Mouse (Mus musculus) retina, adult 2 months (tissue): ENCODE data around the gene Wdr86.
"Not testable (repeated sequence)": the region's sequence is repeated elsewhere in the genome, so short reads cannot be mapped to it uniquely, and the experiment has no call there.

ENCODE experiments used
- DNase-seq: peaks from one replicate; pipeline ENCODE4 v3.0.0-alpha.2; 2012; ENCODE audit warnings: low read depth, low spot score

Gene Wdr86

DNA sequence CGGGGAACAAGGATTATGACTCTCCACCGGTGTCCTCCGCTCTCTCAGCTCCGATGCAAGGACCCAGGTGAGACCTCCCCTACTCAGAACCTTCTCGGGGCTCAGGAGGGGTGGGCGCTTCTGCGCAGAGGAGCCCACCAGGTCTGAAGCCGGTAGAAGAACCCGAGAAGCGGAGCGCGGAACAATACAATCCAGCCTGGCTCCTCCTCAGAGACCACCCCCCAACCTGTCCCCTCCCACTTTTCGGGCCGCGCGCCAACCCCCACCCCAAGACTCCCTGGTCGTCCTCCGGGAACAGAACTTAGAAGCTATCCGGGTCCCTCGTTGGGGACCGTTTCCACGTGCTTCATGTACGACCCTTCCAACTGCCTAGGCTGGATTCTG is at the start of gene Wdr86:
TSS of gene Wdr86 (minus strand) at position 240 of the 384 bp plus-strand sequence.
- DNase-seq: no peak

DNA sequence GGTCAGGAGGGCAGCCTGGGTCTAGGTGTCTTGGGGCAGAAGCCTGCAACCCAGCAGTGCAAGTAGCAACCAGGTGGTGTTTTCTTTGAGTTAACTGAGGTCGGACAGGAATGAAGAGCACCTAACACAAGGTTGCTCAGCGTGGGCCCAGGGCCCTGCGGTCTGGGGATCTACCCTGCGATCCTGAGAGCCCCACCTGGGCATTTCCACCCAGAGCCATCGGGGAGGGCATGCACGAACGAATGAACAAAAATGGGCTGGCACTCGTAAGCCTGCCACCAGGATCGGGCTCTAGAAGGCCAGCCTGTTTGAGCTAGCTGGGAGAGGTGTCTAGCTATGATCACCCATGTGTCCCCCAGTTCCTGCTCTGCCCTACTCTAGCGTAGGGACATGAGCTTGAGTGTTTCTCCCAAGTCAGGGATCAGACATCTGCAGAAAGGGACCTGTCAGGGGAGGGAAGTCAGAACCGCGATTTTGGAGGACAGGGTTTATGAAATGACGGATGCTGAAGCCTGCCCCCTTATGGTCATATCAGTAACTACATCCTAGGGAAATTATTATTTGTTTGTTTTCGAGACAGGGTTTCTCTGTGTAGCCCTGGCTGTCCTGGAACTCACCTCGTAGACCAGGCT is 49.5 kb upstream of the Wdr86 start:
- peak; percentile 25 for DNase-seq

DNA sequence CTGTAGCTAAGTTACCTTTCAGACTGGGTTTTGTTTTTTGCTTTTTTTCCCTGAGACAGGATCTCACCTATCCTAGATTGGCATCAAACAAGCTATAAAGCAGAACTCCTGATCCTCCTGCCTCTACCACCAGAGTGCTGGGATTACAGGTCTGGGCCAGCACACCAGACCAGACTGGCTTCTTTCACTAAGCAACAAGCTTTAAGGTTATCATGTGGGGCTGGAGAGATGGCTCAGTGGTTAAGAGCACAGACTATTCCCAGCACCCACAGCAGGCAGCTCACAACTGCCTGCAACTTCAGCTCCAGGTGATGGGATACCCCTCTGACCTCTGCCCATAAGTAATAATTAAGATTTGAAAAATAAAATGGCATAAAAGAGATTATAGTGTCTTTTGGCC is 48.8 kb upstream of the Wdr86 start:
- DNase-seq: no peak

DNA sequence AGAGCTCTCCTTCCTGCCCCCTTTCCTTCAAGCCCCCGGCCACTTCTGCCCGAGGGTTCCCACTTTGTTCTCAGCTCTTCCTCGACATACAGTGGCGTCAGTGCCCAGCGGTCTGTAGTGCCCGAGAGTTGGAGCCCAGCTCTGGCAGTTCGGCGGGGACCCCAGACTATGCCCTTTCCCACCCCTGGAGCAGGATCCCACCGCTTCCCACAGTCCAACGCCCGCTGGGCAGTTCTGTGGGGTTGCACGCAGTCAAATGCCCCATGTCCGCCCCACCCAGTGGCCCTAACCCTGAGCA is 48.3 kb upstream of the Wdr86 start:
- DNase-seq: no peak

DNA sequence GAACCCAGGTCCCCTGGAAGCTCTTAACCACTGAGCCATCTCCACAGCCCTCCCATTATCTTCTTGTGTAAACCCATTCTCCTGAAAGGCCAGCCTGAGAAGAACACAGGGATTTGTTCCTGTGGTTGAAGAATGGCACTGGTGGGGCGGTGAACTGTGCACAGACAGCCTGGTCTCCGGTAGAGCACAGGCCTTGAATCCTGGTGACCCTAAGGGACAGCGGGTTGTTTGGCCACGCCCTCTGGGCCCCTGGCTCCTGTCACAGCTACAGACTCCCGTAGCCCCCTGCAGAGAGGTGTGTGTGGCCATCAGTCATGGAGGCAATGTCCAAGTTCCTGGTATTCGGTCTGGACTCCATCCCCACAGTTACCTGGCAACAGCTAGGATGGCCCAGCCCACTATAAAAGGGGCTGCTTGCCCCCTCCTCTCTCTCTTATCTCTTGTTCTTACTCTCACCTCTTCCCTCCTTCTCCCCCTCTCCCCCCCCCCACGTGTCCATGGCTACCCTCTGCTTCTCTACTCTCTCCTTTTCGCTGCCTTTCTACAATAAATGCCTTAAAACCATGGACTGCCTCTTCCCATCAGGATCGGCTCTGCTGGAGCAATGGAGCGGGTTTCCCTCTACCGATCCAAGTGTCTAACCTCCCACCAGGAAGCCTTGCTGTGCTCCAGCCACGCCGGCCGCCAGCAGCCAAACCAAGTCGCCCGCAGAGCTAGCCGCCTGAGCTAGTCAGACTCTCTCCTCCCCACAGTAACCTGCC is 47.7 kb upstream of the Wdr86 start:
- DNase-seq: no peak

DNA sequence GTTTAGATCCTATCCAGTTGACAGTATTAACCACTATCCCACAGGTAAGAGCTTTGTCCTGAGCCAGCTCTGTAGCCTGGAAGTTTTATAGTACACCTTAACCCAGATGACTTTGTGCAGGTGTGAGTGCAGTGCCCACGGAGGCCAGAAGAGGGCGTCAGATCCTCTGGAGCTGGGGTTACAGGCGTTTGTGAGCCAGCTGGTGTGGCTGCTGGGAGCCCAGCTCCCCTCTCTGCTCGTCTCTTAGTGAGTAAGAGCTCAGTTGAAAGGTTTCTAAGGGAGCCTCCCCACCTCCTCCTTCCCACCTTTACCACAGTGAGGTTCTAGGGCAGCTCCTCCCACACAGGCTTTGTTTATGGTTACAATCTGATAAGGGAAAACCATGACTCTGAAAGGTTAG is 46.2 kb upstream of the Wdr86 start:
- DNase-seq: no peak

DNA sequence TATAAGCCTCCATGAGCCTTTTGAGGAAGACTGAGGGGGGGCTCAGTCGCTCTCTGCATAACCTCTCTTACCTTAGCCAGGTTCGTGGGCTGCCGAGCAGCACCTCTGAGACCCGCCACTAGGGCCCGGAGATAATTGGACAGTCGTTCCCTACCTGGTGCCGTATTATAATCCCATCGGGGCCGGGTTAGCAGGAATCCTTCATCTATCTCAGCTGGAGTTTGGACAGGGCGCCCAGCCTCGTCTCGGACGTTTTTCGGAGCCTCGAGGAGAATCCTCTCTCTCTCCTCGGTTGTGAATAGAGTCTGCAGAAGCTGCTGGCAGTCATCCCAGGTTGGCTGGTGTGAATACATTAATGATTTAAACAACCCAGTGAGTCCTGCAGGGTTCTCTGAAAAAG is 44.0 kb upstream of the Wdr86 start:
- DNase-seq: not testable (repeated sequence)

DNA sequence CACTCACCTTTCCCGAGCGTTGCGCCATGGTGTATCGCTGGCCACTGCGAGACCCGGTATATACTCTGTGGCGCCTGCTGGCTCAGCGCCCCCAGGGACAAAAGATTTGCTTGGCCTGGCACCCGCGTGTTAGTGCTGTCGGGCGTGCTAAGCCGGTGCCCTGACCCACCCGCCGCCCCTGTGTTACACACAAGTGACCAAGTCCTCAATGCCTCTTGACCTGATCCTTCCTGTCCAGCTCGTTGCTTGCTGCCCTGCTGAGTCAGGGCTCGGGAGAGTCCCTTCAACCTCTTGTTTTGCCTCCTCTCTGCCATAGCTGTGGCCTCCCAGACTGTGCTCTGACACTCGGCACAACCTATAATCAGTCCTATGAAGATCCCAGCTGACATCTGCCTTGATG is 27.3 kb upstream of the Wdr86 start, which contains the start of gene Crygn:
TSS of gene Crygn (minus strand) at position 193 of the 400 bp plus-strand sequence.
- DNase-seq: no peak

DNA sequence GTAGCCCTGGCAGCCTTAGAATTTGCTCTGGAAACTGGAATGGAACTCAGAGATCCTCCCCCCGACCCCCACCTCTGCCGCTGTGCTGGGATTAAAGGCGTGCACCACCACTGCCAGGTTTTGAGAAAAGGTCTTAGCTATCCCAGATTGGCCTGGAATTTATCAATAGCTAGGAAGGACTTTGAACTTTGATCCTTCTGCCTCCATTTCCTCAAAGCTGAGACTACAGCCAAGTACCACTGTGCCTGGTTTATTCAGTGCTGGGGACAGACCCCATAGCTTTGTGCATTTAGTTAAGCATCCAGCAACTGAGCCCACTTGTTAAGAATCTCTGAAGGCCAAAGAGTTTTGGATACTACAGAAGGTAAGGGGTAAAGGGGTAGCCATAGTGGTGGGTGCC is 26.4 kb upstream of the Wdr86 start:
- no peak for DNase-seq

DNA sequence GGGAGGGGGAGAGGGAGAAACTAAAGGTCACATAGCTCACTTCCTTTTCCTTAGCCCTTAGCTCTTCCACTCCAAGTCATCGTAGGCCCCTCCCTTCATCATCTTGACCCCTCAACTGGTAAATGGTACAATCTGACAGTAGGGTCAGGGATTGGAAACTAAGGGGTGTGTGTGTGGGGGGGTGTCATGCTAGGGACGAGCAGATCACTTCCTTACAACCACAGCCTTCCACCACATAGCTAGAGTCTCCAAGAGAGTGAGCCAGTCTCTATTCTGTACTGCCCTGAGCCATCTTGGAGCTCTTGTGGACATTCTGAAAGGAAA is 21.6 kb upstream of the Wdr86 start:
- DNase-seq: no peak

DNA sequence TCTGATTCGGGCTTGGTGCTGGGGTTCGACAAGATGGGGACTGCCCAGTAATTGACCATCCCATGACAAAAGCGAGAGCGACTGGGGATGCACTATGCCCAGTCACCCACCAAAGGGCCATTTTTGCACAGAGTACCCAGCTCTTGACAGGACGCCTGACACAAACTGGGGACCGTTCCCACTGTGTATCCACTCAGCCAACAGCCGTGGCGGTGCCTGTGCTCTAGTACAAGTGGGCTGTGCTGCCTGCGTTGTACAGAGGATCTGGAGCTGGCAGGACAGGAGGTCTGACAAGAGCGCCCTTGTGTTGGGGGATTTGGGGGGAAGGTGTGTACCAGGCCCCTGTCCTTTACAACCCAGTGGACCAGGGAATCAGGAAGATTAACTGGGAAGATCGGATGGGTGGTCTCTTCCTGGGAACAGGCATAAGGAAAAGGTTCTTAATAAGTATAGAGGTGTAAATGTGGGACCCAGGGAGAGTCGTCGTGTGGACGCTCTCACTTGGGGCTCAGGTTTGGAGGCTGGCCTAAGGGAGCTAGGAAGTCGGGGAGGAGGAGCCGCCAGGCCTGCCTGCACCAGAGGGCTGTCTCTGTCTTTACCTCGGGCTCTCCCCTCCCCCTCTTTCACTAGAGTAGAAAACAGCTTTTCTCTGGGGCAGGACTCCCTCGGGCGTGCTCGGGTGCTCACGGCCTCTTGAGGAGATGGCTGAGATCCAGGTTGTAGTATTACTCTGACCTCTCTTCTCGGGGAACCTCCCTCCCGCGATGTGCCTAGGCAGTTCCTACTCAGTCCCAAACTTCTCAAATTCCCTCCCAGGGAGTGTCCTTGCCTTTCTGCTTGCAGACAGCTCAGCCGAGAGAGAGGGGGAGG is 21.0 kb upstream of the Wdr86 start:
- no peak for DNase-seq

DNA sequence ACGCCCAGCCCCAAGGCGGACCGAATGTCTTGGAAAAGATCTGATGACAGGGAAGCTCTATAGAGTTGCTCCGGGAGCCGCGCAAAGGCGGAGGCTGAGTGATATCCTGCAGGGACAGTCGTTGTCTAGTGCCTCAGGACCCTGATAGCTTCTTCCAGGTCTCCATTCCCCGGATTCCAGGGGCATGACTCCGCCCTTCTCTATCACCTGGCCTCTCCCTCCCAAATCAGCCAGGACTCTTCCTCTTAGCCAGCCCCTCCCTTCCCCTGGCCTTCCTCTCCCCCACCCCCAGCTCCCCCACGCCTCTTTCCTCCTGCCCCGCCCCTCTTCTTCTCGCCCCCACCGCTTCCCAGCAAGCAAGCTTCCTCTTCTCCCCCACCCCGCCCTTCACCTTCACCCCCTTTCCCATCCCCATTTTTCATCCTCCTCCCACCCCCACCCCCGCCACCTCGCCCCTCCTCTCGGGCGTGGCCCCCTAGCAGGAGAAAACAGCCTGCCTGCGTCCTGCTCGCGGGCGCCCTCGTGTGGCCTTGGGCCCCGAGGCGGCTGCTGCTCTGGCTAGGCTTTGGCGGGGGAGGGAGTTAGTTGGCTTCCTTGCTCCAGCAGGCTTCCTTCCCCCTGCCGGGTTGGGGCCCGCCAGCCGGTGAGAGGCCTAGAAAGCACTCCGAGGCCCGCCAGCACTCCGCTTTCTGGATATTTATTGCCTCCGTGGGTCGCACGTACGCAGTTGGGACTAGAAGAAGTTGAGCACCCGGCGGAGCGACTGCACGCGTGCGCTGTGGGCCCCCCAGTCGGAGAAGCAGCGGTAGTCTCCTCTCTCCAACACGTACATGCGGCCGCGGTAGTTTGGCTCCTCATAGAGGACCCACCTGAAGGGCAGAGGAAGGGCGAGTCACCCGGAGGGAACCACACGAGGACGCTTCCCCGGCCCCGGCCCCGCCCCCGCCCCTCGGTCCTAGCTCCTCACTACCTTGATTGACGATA is 20.1 kb upstream of the Wdr86 start:
- DNase-seq: peak; percentile 64

DNA sequence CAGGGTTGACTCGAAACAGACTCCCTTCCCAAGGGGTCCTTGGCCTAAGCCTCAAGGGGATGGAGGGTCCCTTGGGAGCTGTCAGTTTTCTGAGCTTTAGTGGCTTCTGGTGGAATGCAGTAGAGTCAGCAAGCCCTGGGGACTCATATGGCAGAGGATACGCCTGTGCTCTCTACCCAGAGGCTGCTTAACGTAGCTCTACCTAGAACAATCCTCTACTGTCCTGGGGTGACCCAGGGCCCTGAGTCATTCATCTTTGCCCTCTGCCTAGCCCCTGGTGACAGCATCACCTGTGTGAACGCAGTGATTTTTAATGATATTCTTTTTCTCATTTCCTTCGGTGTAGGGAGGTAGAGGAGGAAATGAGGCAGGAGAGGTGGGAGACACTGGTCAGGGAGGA is 19.2 kb upstream of the Wdr86 start:
- DNase-seq: no peak

DNA sequence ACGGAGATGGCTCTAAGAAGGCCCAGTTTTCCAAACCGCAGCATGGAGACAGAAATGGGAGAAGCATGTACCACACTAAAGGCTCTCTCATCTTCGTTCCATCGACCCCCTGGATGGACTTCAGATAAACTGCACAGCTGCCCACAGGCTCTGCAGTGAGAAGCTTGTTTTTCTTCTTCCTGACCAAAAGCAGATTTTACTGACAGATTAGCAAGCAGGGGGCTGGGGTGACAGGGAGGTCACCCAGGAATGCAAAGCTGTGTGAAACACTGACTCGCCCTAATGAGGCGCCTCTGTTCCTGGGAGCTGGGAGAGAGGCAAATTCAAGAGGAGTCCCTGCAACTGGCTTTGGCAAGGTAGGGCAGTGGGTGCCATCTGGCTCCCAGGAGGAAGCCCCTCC is 17.0 kb upstream of the Wdr86 start:
- DNase-seq: no peak

DNA sequence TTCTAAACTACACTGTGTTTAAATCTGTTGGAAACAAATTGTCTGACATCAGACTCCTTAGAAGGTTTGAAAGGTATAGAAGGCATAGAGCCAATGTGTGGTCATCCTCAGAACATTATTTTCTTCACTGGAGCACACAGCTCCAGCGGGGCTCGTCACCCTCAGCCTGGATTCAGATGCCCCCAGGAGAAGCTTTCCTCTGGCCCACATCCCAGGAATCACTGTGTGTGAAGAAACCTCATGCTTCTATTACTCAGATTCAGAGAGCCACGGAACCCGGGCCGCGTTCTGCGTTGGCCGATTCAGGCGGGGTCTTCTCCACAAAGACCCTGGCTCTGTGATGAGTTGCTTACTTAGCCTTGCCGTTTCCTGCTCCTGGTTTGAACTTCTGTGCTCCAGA is 13.4 kb upstream of the Wdr86 start:
- no peak for DNase-seq

DNA sequence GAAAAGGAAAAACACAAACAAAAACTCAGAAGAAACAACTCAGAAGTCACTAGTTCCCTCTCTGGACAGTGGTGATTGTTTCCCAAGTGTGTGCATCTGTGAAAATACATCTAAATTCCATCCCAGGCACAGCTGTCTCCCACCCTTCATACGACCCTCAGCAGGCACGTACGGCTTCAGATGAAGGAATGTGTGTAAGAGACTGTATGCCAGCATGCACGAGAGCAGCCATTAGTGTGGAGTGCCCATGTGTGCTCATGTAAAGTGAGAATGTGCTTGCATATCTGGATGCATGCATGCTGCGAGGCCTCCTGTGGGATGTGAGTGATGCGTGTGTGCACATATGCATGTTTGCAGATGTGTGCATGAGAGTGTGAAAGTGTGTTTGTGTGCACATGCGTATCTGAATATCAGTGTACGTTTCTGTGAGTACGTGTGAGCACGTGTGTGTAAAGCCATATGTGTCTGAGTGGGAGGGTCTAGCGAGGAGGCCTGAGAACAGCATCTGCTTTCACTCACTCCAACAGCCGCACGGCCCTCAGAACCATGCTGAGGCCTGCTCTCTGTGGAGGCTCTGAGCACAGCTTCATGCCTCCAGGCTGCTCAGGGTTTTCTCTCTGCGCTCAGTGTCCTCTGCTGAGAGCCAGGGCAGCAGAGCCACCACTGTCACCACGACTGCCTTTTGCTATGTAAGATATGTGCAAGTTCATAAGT is 10.8 kb upstream of the Wdr86 start:
- DNase-seq: no peak

DNA sequence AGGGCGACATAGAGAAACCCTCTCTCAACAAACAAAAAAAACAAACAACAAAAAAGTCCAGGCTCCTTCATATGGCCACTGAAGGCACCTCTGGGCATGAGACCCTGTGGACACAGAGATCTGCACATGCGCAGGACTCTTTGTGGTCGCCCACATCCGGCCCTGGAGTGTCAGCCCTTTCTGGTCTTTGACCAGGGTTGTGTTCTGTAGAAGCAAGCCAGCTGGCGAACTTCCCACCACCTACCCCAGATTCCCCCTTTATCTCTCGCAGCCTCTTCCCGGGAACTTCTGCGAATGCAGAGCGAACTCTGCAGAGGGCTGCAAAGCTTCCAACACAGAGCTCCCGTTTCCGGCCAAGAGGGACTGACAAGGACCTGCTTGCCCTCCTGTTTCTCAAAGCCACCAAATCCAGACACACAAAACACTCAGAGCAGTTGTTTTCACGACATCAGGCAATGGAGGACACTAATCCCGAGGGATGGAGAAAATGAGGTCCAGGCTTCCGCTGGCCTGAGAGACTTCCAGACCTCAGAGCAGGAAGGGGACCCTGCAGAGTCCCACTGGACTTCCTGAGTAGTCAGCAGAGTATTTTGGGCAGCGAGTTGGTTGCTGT is 8.7 kb upstream of the Wdr86 start:
- DNase-seq: no peak

DNA sequence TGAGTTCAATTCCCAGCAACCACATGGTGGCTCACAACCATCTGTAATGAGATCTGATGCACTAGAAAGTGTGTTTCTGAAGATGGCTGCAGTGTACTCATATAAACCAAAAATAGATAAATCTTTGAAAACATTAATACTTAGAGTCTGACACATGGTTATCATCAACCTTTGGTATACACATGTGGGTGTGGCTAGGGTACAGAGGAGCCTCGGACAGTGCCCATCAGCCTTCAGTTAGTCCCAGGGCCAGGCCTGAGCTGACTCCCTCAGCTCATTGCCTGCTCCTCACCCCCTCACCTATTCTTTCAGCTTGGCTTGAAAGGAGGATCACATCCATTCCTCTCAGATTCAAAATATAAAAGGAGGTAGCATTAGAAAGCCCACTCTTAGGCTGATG is 8.0 kb upstream of the Wdr86 start:
- DNase-seq: no peak

DNA sequence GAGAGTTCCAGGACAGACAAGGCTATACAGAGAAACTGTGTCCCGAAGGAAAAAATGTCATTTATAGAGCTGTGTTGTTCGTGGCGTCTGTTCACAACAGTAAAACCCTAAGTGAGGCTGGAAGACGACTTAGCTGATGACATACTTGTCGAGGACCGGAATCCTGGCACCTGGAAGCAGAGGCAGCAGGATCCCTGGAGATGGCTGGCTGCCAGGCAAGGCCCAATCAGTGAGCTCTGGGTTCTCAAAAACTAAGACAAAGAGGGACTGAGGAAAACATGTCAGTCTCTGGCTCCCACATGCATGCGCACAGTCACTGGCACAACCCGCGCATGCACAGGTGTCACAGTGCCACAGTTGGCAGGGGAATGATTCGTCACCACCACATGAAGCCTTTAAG is 7.1 kb upstream of the Wdr86 start:
- no peak for DNase-seq

DNA sequence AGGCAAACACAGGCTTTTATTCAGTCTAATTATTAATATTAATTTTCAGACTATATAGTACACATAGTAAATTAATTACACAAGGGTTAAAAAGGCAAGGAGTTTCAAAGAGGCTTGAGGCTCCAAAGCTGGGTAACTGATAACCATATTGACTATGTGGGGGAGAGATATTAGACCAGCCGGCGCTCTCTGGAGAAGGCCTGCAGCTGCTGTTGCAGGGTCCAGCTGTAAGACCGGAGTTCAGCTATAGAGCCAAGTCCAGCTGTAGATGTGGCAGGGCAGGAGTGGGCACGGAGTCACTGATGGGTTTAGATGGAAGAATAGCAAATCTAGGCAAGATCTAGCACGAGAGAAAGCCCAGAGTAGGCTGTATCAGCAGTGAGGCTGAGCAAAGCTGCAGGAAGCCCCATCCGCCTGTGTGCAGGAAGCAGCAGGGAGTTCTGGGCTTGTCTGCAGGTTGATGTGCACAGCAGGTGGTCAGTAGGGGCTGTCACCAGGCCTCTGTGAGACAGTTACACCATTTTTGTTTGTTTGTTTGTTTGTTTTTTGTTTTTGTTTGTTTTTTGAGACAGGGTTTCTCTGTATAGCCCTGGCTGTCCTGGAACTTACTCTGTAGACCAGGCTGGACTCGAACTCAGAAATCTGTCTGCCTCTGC is 3.4 kb upstream of the Wdr86 start:
- DNase-seq: no peak
